Mouse (Mus musculus) kidney, postnatal 4 days (tissue): ENCODE data around the gene Entpd8.
A peak's percentile ranks its signal among the peaks of the same experiment; 100 is the strongest.

ENCODE experiments used
- DNase-seq, 2 experiments: peaks; one replicate each; pipeline ENCODE4 v3.0.0; 2021; ENCODE audit warnings: mixed read lengths in 2 of 2

Gene Entpd8

GRCm38 (mm10) chr2:25080076-25080475 is at the start of gene Entpd8:
Gene Entpd8, plus strand, starts transcription at chr2:25080304.
- peak in 1 of 2 experiments; percentile 57 for DNase-seq

- DNase-seq: no peak
These were observed 45.1 kb upstream of the Entpd8 start for GRCm38 (mm10) chr2:25034994-25035393.

GRCm38 (mm10) chr2:25040089-25040488 is 40.0 kb upstream of the Entpd8 start:
- no peak for DNase-seq

GRCm38 (mm10) chr2:25050921-25051320 is 29.2 kb upstream of the Entpd8 start:
- no peak for DNase-seq

GRCm38 (mm10) chr2:25051450-25051849 is 28.7 kb upstream of the Entpd8 start:
- no peak for DNase-seq

- DNase-seq: no peak
These were observed 27.0 kb upstream of the Entpd8 start for GRCm38 (mm10) chr2:25053101-25053500.

- DNase-seq: peak; percentile 93 to 94
These were observed 25.7 kb upstream of the Entpd8 start, which contains the start of gene Nsmf for GRCm38 (mm10) chr2:25054221-25055067. Gene Nsmf, plus strand, starts transcription at chr2:25054355.

- peak; percentile 32 to 46 for DNase-seq
These were observed 25.1 kb upstream of the Entpd8 start for GRCm38 (mm10) chr2:25055068-25055405.

- DNase-seq: no peak
These were observed 24.5 kb upstream of the Entpd8 start for GRCm38 (mm10) chr2:25055409-25056155.

GRCm38 (mm10) chr2:25058926-25059325 is 21.2 kb upstream of the Entpd8 start:
- no peak for DNase-seq

- DNase-seq: no peak
These were observed 16.6 kb upstream of the Entpd8 start for GRCm38 (mm10) chr2:25063523-25063922.

GRCm38 (mm10) chr2:25064285-25064684 is 15.8 kb upstream of the Entpd8 start:
- no peak for DNase-seq

GRCm38 (mm10) chr2:25065537-25065936 is 14.6 kb upstream of the Entpd8 start:
- no peak for DNase-seq

- DNase-seq: no peak
These were observed 13.6 kb upstream of the Entpd8 start for GRCm38 (mm10) chr2:25066552-25066951.

GRCm38 (mm10) chr2:25069537-25069936 is 10.6 kb upstream of the Entpd8 start:
- no peak for DNase-seq

- peak in 1 of 2 experiments; percentile 23 for DNase-seq
These were observed 7.7 kb upstream of the Entpd8 start for GRCm38 (mm10) chr2:25072398-25072797.

- DNase-seq: peak; percentile 37 to 69
These were observed 4.6 kb upstream of the Entpd8 start for GRCm38 (mm10) chr2:25075506-25075905.

GRCm38 (mm10) chr2:25078967-25079366 is 1.1 kb upstream of the Entpd8 start:
- peak; percentile 44 to 69 for DNase-seq

GRCm38 (mm10) chr2:25083697-25084096 is 3.6 kb downstream of the Entpd8 start:
- no peak for DNase-seq

- DNase-seq: no peak
These were observed 5.5 kb downstream of the Entpd8 start for GRCm38 (mm10) chr2:25085571-25085970.

- DNase-seq: no peak
These were observed 7.7 kb downstream of the Entpd8 start for GRCm38 (mm10) chr2:25087842-25088241.

- DNase-seq: no peak
These were observed 8.5 kb downstream of the Entpd8 start for GRCm38 (mm10) chr2:25088636-25089035.

- no peak for DNase-seq
These were observed 14.6 kb downstream of the Entpd8 start for GRCm38 (mm10) chr2:25094785-25095108.
